Mouse (Mus musculus): ENCODE data around the gene M6pr.

M6pr gene

DNA sequence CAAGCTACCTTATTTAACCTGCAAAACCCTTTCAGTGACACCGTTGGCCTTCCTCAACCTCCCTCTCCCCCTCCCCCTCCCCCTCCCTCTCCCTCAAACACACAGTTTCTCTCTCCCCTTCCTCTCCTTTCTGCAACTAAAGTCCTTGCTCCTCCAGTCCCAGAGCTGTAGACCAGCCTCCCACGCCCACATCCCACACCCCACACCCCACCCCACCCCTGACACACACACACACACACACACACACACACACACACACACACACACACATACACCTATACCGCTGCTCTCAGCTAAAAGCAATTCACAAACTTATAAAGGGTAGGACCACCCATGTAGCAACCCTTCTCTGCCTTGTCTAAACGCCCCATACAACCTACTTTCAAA lies 10.3 kb upstream of the M6pr start:
- DNase-seq (ENCODE audit: low read depth): no peak

- peak; percentile 33 for DNase-seq (ENCODE audit: low read depth)
Measured at GRCm38 (mm10) chr6:122299621-122300133, 8.8 kb upstream of the M6pr start.

DNA sequence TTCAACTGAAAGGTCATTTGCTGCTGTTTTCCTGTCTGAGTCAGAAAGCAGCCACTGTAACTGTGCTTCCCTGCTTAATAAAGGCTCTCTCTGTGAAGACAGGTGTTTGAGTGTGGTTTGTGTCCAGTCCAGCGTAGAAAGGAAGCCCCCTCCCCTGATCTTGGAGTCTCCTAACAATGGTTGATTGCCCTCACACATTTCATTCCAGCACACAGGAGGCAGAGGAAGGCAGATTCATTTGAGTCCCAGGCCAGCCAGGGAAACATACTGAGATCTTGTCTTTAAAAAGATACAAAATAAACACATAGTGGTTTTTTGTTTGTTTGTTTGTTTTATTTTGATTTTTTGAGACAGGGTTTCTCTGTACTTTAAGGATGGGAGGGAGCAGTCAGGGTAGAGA lies 6.4 kb upstream of the M6pr start:
- DNase-seq (ENCODE audit: low read depth): peak; percentile 54

- DNase-seq (ENCODE audit: low read depth): peak; percentile 75
Measured at GRCm38 (mm10) chr6:122302661-122303060, 5.9 kb upstream of the M6pr start.

DNA sequence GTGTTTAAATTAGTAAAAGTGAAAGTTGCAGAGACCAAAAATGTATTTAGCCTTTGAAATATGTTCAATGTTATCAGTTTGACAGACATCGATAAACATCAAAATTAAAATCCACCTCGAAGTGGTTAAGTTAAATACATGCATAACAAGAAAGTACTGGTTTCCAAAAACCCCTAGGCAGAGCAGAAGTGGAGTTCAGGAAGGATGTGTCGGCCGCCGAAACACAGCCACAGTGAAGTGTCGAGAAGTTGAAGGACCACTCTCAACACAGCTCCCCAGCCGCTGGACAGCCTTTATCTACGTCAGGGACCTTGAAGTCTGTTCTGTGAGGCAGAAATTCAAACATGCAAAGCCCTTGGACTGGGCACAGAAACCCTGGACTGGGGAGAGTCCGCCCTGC lies 5.0 kb upstream of the M6pr start:
- peak; percentile 78 for DNase-seq (ENCODE audit: low read depth)

GRCm38 (mm10) chr6:122304355-122304754 lies 4.2 kb upstream of the M6pr start:
- DNase-seq (ENCODE audit: low read depth): peak; percentile 93

DNA sequence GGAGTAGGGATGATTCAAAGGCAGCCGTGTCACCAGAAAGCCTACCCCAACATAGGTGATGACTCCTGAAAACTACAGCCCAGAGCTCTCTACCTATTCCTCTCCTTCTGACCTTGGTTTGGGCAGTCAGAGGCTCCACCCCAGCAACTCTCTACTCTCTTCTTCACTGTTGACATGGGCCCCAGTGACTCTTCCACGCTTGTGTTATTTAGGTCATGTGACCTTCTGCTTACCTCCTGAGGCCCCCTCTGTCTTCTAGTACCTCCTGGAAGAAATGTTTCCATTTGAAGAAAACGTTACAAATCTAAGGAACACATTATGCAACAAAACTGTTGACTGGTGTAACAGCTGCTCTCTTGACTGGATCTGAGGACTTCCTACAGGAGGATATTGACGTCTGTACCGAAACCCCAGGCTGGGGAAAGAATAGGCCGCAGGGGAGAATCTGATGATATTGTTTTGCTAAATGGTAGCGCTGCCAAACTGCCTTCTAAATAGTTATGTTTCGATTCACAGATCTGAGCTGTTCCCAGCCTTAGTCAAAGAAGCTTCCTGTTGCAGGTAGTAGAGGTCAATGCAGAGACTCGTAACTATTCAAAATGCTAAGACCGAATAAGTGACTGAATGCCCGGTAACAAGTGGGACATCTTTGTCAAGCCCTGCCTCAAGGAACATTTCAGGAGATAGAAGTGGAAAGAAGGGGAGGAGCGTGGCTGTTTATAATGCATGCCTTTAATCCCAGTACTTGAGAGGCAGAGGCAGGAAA lies 3.5 kb upstream of the M6pr start:
- DNase-seq (ENCODE audit: low read depth): peak; percentile 69

DNA sequence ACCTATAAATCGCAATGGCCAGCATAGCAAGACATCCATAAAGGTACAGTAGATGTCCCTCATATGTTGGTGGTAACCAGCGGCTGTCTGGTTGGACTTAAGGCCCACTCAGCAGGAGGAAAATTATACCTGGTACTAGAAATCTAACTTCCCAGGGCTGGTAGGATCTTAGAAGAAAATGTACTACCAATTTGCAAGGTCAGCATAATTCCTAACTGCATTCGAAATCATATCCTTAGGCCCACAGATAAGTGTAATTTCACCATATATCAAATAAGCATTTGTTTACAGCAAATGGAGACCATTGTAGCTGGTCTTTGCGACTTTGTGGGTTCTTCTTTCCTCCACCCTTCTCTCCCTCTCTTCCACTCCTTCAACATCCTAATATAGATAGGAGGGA lies 1.8 kb upstream of the M6pr start:
- no peak for DNase-seq (ENCODE audit: low read depth)

GRCm38 (mm10) chr6:122308136-122308504 lies 400 bp upstream of the M6pr start:
- no peak for DNase-seq (ENCODE audit: low read depth)

GRCm38 (mm10) chr6:122309446-122309960 lies 983 bp downstream of the M6pr start:
- peak; percentile 57 for DNase-seq (ENCODE audit: low read depth)

DNA sequence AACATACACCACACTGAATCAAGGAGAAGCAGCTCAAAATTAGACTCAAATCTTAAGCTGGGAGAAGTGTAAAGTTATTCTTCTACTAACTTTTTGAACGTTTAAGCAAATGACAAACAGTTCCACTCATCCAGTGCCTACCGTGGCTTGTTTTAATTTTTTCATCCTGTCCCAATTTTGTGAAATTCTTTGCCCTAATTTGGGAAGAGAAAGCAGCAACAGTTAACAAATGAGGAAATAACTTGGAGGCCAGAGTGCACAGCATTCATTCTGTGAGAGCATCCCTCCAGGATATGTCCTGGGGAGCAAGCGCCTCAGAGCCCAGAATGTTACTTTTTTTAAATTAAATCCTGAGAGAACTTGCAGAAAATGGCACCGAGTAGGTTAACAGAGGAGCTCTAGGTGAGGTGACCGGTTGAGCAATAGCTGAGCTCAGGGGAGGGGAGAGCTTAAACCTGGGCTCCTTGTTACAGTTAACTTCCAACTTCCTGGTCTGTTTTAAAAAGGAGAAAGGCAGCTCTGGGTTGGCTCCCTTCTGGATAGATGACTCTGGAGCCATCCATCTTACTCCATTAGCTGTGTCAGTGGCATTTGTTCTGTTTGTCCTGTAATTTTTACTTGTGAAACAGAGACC lies 1.8 kb downstream of the M6pr start:
- peak; percentile 30 for DNase-seq (ENCODE audit: low read depth)

GRCm38 (mm10) chr6:122318726-122319125 lies 10.2 kb downstream of the M6pr start:
- no peak for DNase-seq (ENCODE audit: low read depth)

GRCm38 (mm10) chr6:122325361-122325975 lies 16.9 kb downstream of the M6pr start:
- DNase-seq (ENCODE audit: low read depth): no peak

DNA sequence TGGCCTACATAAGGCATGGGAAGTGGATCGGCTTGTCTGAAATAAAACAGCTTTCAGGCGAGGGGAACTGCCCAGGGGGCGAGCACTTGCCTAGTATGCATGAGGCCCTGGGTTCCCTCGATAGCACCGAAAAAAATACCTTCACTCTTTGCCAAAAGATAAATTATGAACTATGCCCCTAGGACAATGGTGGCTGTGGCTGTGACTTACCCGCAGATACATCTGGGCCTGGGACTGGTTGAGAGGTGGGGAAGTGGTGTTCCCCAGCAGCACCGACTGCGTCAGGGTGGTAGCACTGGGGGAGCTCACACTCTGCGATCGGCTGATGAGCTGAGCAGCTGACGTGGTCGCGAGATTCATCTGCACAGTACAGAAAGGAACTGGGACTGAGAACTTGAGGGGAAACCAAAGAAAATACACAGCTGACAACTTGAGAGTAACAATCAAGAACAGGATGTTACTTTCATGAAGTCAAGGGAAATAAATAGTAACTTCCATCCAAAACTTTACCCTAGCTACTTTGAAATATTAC lies 24.6 kb downstream of the M6pr start:
- no peak for DNase-seq (ENCODE audit: low read depth)

DNA sequence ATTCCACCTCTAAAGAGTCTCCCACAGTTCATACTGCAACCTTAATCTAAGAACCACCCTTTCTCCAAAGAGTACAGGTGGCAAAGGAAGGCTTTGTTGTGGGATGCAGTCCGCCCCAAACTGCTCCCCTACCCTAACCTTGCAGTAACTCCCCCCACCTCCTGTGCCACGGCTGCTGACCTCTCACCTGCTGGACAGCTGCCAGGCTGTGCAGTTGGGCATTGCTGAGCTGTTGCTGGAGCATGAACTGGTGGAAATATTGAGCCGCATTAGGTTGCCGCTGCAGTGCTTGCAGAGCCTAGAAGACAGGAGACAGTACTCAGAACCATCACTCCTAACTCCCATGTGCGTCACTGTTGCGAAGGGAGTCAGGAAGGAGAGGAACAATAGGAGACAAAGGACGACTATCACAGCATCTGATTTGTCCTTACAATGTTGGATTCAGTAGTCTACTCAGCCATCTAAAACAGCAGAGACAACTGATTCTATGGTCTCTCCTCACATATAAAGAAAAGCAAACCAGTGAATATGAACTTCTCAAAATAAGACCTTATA lies 26.3 kb downstream of the M6pr start:
- DNase-seq (ENCODE audit: low read depth): no peak

- DNase-seq (ENCODE audit: low read depth): no peak
Measured at GRCm38 (mm10) chr6:122337546-122337945, 29.0 kb downstream of the M6pr start.

- peak; percentile 86 for DNase-seq (ENCODE audit: low read depth)
Measured at GRCm38 (mm10) chr6:122339047-122339647, 30.6 kb downstream of the M6pr start.

GRCm38 (mm10) chr6:122339648-122340341 lies 31.3 kb downstream of the M6pr start:
- DNase-seq (ENCODE audit: low read depth): peak; percentile 95

- peak; percentile 82 for DNase-seq (ENCODE audit: low read depth)
Measured at GRCm38 (mm10) chr6:122340349-122341000, 32.0 kb downstream of the M6pr start, which contains the start of gene Phc1. TSS of gene Phc1 (minus strand) at chr6:122340561.

DNA sequence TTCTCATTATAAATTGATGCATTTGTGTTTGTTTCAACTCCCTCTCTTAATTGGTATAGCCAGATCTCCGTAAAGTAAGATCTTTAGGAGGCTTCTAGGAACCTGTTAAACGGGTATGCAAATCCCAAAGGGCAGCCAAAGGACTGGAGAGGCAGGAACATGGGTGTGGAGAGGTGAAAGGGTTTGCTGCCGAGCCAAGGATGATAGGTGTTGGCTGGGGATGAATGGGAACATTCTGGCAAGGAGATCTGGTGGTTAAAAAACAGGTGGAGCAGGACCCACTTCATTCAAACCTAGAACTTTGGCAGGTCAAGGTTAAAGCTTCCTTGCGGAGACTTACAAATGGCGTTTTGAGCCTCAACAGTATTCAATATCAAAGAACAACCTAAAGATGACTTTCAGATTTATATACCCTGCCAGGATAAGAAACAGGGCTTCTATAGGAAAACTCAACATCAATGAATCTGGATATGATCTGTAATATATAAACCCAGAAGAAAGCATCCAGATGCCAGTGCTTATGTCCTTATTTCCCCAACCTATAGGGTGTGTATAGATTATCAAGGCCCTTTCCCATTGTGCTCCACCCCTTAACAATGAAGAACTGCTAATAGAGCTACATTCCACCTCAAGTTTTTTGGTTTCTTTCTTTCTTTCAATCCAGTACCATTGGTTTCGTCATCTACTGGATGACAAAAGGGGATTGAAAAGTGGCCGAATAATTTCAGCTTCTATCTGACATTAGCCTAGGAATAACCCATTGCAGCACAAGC lies 32.7 kb downstream of the M6pr start:
- DNase-seq (ENCODE audit: low read depth): no peak

All from induced T-regulatory cell, adult 2 months (primary cell).